Mouse (Mus musculus) lung, embryonic 16.5 days (tissue): ENCODE results near the gene Kcnf1. TPM values are rescaled to one million over a fixed set of nuclear protein-coding genes. Genes with fewer than 3 reads are reported as not detected.

Experiments used
- ATAC-seq: fragments of 200-750 bp; cut with Nextera tagmentation; 2 replicates; pipeline ENCODE4 v1.8.0; 2017; ENCODE audit warnings: low read depth, mild to moderate bottlenecking, moderate library complexity
- H3K27ac ChIP-seq: fragments of 300-500 bp; sonication (generic); 2 replicates; pipeline ENCODE4 v1.5.1; 2014; ENCODE audit warnings: mild to moderate bottlenecking, control low read depth, low read length
- H3K27me3 ChIP-seq: fragments of 300-500 bp; sonication (generic); 2 replicates; pipeline ENCODE4 v1.6.1; 2014; ENCODE audit warnings: low read depth, low read length, mixed read lengths; ENCODE audit not compliant: control insufficient read depth, insufficient read depth
- H3K36me3 ChIP-seq: fragments of 300-500 bp; sonication (generic); 2 replicates; pipeline ENCODE4 v1.6.1; 2014; ENCODE audit warnings: low read length; ENCODE audit not compliant: control insufficient read depth, insufficient read depth
- H3K4me1 ChIP-seq: fragments of 300-500 bp; sonication (generic); replicated peaks from 2 replicates; pipeline ENCODE4 v1.6.1; 2014; ENCODE audit warnings: low read length, mixed read lengths; ENCODE audit not compliant: control insufficient read depth, insufficient read depth
- H3K4me2 ChIP-seq: fragments of 300-500 bp; sonication (generic); 2 replicates; pipeline ENCODE4 v1.6.1; 2014; ENCODE audit warnings: low read depth, low read length, control low read depth
- H3K4me3 ChIP-seq: fragments of 300-500 bp; sonication (generic); 2 replicates; pipeline ENCODE4 v1.5.1; 2014; ENCODE audit warnings: mild to moderate bottlenecking, low read length, control low read depth
- H3K9ac ChIP-seq: fragments of 300-500 bp; sonication (generic); 2 replicates; pipeline ENCODE4 v1.6.1; 2014; ENCODE audit warnings: low read length, control low read depth
- H3K9me3 ChIP-seq: fragments of 300-500 bp; sonication (generic); 2 replicates; pipeline ENCODE4 v1.6.1; 2016; ENCODE audit warnings: low read length; ENCODE audit not compliant: control insufficient read depth
- WGBS: fragments of 180-500 bp; shearing (Covaris S2); extraction: QIAGEN DNeasy Blood & Tissue Kit; methylation state at CpG from one replicate; pipeline ENCODE4 v1.1.7; 2014; 5-methylcytosine and 5-hydroxymethylcytosine counted together
- polyA plus RNA-seq: library from polyadenylated mRNA; unstranded; fragments of >200 nt; fragmentation: Nextera tagmentation; extraction: Ambion mirVana; gene quantifications from 2 replicates; pipeline ENCODE4 v1.2.1, GENCODE M21; 2015

The Kcnf1 gene
- polyA plus RNA-seq, 1 experiment from 2014 or later = 0.29 TPM

DNA sequence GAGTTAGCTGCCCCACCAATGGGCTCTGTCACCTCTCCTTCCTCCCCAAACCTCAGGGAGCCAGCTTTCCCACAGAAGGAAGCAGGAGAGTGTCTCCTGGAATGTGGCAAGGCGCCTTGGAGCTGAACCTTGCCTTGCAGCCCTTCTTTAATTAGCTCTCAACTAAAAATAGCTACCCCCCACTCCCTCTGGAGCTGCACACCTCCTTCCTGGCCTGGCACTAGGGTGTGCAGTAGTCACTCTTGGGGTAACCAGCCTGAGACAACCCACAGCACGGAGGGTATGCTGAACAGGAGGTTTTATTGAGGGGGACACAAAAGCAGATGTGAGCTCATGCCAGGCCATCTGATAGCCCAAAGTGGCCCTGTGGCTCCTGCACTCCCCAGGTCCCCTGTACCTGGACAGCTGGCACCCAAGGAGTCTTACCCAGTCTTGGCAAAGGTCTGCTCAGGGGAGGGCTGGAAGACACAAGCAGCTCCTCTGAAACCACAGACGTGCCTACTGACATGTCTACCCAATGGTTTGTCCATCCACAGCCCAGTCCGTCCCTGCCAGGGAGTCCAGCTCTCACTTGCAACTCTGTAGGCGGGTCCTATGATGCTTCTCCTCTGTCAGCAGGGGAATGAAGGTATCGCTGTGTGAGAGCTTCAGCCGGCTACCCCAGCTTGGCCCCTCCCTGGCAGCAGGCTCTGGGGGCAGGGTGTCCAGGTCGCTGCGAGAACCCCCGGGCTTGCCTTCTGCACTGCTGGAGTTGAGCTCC, 2.4 kb downstream of the Kcnf1 start:
- 64% methylated on average over 10 of the region's 10 CpGs for WGBS
- H3K4me1 ChIP-seq = peaks cover 10% of the 10 kb centered on the region
- H3K9me3 ChIP-seq = no peaks in the 10 kb centered on the region
- no peaks in the 10 kb centered on the region for H3K36me3 ChIP-seq
- no peak for ATAC-seq
- no peak overlapping the region for H3K4me2 ChIP-seq
- no peak overlapping the region for H3K27ac ChIP-seq
- H3K4me3 ChIP-seq = no peak overlapping the region
- H3K27me3 ChIP-seq = peaks cover 28% of the 10 kb centered on the region
- H3K9ac ChIP-seq = no peak overlapping the region

- WGBS = 77% methylated on average over 10 of the region's 10 CpGs
- no peak overlapping the region for H3K27ac ChIP-seq
- H3K27me3 ChIP-seq = peaks cover 11% of the 10 kb centered on the region
- H3K4me3 ChIP-seq = no peak overlapping the region
- H3K9ac ChIP-seq = no peak overlapping the region
- no peak for ATAC-seq
- no peak overlapping the region for H3K4me2 ChIP-seq
- H3K36me3 ChIP-seq = no peaks in the 10 kb centered on the region
- peaks cover under 1% of the 10 kb centered on the region; the same call in 1 of the 2 replicates for H3K4me1 ChIP-seq
- H3K9me3 ChIP-seq = no peaks in the 10 kb centered on the region
These were observed 6.3 kb downstream of the Kcnf1 start for GRCm38 (mm10) chr12:17170406-17170805.

GRCm38 (mm10) chr12:17166116-17166515, 10.6 kb downstream of the Kcnf1 start:
- H3K27ac ChIP-seq = no peak overlapping the region
- no peaks in the 10 kb centered on the region for H3K9me3 ChIP-seq
- no peak overlapping the region for H3K4me2 ChIP-seq
- no peak for ATAC-seq
- 86% methylated on average over 2 of the region's 2 CpGs for WGBS
- no peak overlapping the region for H3K4me3 ChIP-seq
- no peak overlapping the region for H3K9ac ChIP-seq
- no peaks in the 10 kb centered on the region for H3K27me3 ChIP-seq
- no peaks in the 10 kb centered on the region for H3K36me3 ChIP-seq
- no peaks in the 10 kb centered on the region for H3K4me1 ChIP-seq

DNA sequence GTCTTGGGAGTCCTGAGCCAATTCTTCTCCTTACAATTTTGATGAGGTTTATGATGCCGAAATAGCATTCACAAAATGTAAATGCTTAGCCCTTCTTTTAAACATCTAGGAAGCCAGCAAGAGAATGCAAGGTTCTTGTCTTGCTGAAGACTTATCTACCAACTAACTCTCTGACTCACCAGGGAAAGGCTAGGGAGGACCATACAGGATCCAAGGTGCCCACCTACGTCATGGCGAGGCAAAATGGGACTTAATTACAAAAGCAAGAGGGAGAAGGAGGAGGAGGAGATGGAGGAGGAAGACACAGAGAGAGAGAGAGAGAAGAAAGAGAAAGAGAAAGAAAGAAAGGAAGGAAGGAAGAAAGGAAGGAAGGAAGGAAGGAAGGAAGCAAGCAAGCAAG, 12.7 kb downstream of the Kcnf1 start:
- no peaks in the 10 kb centered on the region for H3K36me3 ChIP-seq
- H3K4me1 ChIP-seq = no peaks in the 10 kb centered on the region
- no peak overlapping the region for H3K4me2 ChIP-seq
- no peak overlapping the region for H3K9ac ChIP-seq
- H3K4me3 ChIP-seq = no peak overlapping the region
- no peak for ATAC-seq
- H3K27me3 ChIP-seq = no peaks in the 10 kb centered on the region
- WGBS = 82% methylated on average over 3 of the region's 3 CpGs
- H3K27ac ChIP-seq = no peak overlapping the region
- no peaks in the 10 kb centered on the region for H3K9me3 ChIP-seq

- H3K36me3 ChIP-seq = no peaks in the 10 kb centered on the region
- H3K4me1 ChIP-seq = no peaks in the 10 kb centered on the region
- no peak overlapping the region for H3K4me2 ChIP-seq
- H3K9ac ChIP-seq = no peak overlapping the region
- WGBS = 88% methylated on average over 7 of the region's 7 CpGs
- H3K4me3 ChIP-seq = no peak overlapping the region
- no peaks in the 10 kb centered on the region for H3K9me3 ChIP-seq
- no peak for ATAC-seq
- no peaks in the 10 kb centered on the region for H3K27me3 ChIP-seq
- H3K27ac ChIP-seq = no peak overlapping the region
These were observed 17.1 kb downstream of the Kcnf1 start for GRCm38 (mm10) chr12:17159549-17159948.

DNA sequence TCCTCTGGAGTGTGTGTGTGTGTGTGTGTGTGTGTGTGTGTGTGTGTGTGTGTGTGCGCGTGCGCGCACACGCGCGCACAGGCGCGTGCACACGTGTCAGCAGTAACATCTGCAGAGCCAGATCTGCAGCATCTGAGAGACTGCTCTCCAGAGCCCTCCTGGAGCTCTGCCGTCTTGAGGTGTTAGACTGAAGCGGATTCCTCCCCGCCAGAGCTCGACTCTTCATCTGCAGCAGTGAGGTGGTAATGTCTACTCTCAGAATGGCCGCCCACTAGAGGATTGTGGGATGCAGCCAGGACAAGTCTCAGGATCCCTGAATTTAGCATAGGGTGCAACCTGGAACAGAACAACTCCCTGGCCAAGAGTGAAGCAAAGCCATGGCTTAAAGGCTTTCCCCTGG, 19.1 kb downstream of the Kcnf1 start:
- Histone ChIP-seq H3K4me3 (no peak overlapping the region), H3K4me1 (no peaks in the 10 kb centered on the region), H3K36me3 (no peaks in the 10 kb centered on the region), H3K27ac (no peak overlapping the region), H3K9me3 (no peaks in the 10 kb centered on the region), H3K4me2 (no peak overlapping the region), H3K27me3 (no peaks in the 10 kb centered on the region), H3K9ac (no peak overlapping the region)
- no peak for ATAC-seq
- 77% methylated on average over 12 of the region's 15 CpGs for WGBS

DNA sequence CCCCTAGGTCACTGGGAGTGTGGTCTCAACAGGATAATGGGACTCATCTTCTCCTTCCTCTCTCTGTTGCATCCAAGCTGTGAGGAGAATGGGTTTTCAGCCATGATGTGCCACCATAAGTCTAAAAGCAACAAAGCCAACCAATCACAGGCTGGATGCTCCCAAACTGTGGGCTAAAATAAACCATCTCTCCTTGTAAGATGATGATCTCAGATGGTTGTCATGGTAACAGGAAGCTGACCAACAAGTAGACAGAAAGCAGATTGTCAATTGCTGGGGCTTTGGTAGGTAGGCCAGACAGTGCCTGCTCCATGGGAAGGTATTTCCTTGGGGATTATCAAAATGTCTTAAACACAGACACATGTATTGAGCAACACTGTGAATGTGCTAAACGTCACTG, 20.9 kb downstream of the Kcnf1 start:
- no peak overlapping the region for H3K4me2 ChIP-seq
- H3K9ac ChIP-seq = no peak overlapping the region
- H3K27me3 ChIP-seq = no peaks in the 10 kb centered on the region
- no peaks in the 10 kb centered on the region for H3K4me1 ChIP-seq
- no peak overlapping the region for H3K27ac ChIP-seq
- H3K36me3 ChIP-seq = no peaks in the 10 kb centered on the region
- no peaks in the 10 kb centered on the region for H3K9me3 ChIP-seq
- ATAC-seq = no peak
- 69% methylated on average over 1 of the region's 1 CpGs for WGBS
- no peak overlapping the region for H3K4me3 ChIP-seq

GRCm38 (mm10) chr12:17152840-17153239, 23.8 kb downstream of the Kcnf1 start:
- 62% methylated on average over 7 of the region's 7 CpGs for WGBS
- Histone ChIP-seq H3K27me3 (no peaks in the 10 kb centered on the region), H3K4me2 (no peak overlapping the region), H3K9ac (no peak overlapping the region), H3K9me3 (no peaks in the 10 kb centered on the region), H3K36me3 (no peaks in the 10 kb centered on the region), H3K4me1 (no peaks in the 10 kb centered on the region), H3K4me3 (no peak overlapping the region), H3K27ac (no peak overlapping the region)
- ATAC-seq = no peak

DNA sequence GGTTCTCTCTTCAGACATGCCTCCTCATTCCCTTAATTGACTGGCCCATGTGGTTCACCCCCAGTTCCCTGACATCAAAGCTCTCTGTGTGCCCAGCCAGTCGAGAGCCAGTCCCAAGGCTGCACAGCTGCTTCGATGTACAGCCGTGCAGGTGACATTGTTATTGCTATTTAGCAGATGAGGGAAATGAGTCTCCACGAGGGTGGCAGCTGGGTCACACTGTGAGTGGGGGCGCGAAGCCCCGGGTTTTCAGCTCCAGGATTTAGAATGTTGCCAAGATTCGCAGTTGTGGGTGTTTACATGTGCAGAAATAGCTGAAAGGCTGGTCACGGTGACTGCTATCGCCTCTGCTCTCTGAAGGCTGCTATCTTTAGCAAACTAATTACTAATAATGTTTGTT, 27.8 kb downstream of the Kcnf1 start:
- 51% methylated on average over 10 of the region's 10 CpGs for WGBS
- no peak overlapping the region for H3K9ac ChIP-seq

DNA sequence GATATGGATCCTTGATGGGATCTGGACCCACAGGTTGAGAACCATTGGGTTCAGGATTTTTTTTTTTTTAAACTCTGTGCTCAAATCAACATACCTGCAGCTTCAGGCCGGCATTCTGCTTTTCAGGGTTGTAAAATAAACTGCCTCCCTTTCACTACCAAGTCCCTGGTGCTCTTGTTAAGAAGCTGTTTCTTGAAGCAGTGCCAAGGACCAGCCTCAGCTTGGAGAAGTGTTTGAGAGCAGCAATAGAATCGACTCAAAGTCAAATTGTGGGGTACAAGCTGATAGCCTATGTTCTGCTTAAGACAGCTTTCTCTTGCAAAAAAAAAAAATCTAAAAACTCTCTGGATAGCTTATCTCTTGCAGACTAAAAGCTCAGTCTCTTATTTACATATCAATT, 34.9 kb downstream of the Kcnf1 start:
- Histone ChIP-seq H3K9ac (no peak overlapping the region), H3K4me2 (no peak overlapping the region), H3K4me3 (no peak overlapping the region), H3K36me3 (no peaks in the 10 kb centered on the region), H3K27me3 (no peaks in the 10 kb centered on the region), H3K27ac (no peak overlapping the region), H3K9me3 (no peaks in the 10 kb centered on the region), H3K4me1 (no peaks in the 10 kb centered on the region)
- WGBS = 26% methylated on average over 2 of the region's 2 CpGs
- ATAC-seq = no peak

More for the DNA sequence above, 27.8 kb downstream of the Kcnf1 start:
- Histone ChIP-seq H3K9me3 (no peaks in the 10 kb centered on the region), H3K36me3 (no peaks in the 10 kb centered on the region), H3K27me3 (no peaks in the 10 kb centered on the region), H3K4me2 (no peak overlapping the region), H3K4me1 (no peaks in the 10 kb centered on the region), H3K27ac (no peak overlapping the region), H3K4me3 (no peak overlapping the region)
- ATAC-seq = no peak
